Mouse (Mus musculus) activated CD4-positive, CD25-positive, alpha-beta regulatory T cell, adult 4 months (primary cell): ENCODE data around the gene Drosha. TPM values are rescaled to one million over a fixed set of nuclear protein-coding genes. Genes with fewer than 3 reads are reported as not detected.
A peak's percentile ranks its signal among the peaks of the same experiment; 100 is the strongest.
"Not testable (repeated sequence)": the region's sequence is repeated elsewhere in the genome, so short reads cannot be mapped to it uniquely, and the experiment has no call there.

Experiments used
- ATAC-seq: one replicate; pipeline ENCODE4 v1.8.0; 2017
- polyA plus RNA-seq, 2 experiments: library from polyadenylated mRNA; unstranded; fragments of 100-300 nt; shearing (Covaris generic); gene quantifications; one replicate each; pipeline ENCODE4 v1.2.1; 2017

Drosha gene
- polyA plus RNA-seq: 10 to 100 TPM; 12.0 to 15.7 TPM

GRCm38 (mm10) chr15:12824197-12824952 is at the start of gene Drosha, which contains the start of gene 6030458C11Rik:
TSS of gene Drosha (plus strand) at chr15:12824815.
TSS of gene 6030458C11Rik (minus strand) at chr15:12824649.
- peak; percentile 99 for ATAC-seq

GRCm38 (mm10) chr15:12781296-12781695 is 43.3 kb upstream of the Drosha start:
- no peak for ATAC-seq

DNA sequence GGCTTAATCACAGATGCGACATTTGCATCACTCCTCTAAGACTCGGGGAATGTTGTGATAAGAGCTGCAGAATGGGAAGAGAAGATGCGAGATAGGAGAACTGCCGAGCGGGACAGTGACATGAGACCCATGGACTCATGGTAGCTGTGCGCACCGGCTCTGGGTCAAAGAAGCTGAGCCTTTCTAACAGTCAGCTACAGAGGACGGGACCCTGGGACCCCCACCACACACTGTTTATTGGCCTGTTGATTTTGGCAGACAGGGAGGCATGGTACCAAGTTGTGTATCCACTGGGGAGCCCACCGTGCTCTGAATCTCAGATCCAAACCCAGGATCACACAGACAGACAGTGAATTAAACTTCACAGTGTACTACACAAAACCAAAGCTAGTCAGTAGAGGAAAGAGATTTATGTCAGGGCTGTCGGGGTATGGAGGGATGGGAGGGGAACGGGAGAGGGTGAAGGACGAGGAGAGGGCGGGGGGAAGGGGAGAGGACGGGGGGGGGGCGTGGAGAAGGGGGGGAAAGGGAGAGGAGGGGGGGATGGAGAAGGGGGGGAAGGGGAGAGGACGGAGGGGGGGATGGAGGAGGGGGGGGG is 42.8 kb upstream of the Drosha start:
- ATAC-seq: no peak

GRCm38 (mm10) chr15:12788536-12788935 is 36.1 kb upstream of the Drosha start:
- no peak for ATAC-seq

GRCm38 (mm10) chr15:12789406-12789867 is 35.2 kb upstream of the Drosha start:
- no peak for ATAC-seq

DNA sequence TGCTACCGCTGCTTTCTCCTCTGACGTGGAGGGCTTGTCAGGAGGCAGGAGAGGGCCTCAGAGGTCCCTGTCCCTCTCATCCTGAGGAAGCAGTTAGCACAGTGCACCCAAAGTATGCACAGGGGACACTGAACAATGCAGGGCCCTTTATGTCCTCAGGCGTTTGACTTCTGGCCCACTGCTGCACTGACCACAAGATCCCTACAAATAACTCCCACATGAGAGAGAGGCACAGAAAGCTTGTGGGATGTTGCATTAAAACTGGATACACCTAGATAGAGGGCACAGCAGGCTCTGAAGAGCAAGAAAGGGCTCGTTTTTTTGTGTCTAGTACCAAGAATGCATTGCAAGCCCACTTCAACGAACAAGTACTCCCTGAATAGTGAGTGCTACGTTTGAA is 30.3 kb upstream of the Drosha start:
- ATAC-seq: no peak

DNA sequence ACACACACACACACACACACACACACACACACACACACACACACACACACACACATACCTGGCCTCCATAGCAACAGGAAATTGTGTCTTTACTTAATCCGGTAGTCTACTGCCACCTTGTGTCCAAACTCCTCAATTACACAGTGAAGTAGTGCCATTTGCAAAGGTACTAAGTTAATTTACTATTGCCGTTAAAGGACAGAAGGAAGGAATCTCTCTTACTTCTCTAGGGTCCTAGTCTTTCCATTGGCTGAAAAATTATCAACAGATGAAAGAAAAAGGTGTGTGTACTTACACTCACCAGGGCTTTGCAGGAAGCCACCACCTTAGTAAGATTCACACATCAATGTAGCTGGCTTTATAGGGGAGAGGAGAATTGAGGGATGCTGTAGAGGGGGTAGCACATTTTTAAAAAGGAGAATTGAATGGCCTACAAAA is 29.1 kb upstream of the Drosha start:
- ATAC-seq: peak; percentile 84

DNA sequence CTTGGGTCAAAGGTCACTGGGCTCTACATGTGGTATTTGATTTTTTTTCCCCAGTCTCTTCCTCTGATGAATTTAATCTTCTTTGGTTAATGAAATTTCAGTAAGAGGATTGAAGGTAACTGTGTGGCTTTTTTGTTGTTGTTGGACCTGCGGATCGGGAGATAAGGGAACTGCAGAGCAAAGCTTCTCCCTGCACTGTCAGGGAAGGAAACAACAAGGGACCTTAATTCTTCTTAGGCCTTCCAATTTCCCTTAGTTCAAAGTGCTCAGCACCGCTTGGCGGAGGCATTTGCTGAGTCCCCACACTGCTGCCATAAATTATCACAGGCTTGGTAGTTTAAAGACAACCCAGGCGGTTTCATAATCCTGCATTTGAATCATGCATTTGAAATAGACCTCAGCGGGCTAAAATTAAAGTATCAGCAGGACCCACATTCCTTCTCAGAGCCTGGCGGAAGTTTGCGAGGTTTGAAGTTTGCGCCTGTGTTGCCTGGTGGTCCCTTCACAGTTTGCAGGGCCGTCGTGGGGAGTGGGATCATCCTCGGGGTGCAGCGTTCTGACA is 28.6 kb upstream of the Drosha start:
- ATAC-seq: no peak

- ATAC-seq: no peak
Measured at GRCm38 (mm10) chr15:12798043-12798442, 26.6 kb upstream of the Drosha start.

DNA sequence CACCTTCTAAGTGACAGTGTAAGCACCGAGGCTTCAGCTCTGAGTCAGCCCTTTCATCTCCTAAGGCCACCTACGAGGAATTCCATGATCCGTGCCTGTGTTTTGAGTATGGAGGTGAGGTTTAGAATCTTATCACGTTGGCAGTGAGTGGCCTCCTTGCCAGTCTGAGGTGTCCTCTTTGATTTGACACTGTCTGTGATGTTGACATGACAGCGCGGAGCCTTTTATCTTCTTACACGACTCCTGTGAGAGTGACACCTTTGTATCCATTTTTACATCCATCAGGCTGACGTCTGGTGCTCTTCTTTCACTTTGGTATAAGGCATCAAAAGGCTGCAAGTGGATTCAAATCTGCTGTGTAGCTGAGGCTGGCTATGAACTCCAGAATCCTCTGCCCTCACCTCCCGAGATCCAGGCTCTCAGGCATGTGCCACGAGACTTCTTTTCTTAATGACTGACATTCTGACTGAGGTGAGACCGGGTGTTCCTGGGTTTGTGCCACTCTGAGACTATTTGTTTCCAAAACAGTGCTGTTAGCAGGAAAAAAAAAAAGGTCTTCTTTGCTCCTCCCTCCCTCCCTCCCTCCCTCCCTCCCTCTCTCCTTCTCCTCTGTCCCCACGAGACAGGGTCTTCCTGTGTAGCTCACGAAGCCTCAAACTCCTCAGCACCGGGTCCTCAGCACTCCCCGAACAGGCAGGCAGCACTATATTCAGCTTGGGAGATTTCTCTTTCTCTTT is 24.0 kb upstream of the Drosha start:
- peak; percentile 73 for ATAC-seq

DNA sequence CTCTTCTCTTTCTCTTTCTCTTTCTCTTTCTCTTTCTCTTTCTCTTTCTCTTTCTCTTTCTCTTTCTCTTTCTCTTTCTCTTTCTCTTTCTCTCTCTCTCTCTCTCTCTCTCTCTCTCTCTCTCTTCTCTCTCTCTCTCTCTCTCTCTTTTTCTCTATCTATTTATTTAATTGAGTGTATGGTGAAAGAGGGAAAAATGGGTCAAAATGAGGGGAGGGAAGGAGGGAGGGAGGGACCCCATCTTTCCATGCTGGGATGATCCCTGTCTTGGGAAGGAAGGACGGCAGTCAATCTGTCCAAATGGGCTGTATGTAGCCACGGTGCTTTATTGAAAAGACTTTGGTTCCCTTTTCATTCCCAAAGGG is 23.5 kb upstream of the Drosha start:
- ATAC-seq: not testable (repeated sequence)

GRCm38 (mm10) chr15:12805071-12805470 is 19.5 kb upstream of the Drosha start:
- ATAC-seq: no peak

DNA sequence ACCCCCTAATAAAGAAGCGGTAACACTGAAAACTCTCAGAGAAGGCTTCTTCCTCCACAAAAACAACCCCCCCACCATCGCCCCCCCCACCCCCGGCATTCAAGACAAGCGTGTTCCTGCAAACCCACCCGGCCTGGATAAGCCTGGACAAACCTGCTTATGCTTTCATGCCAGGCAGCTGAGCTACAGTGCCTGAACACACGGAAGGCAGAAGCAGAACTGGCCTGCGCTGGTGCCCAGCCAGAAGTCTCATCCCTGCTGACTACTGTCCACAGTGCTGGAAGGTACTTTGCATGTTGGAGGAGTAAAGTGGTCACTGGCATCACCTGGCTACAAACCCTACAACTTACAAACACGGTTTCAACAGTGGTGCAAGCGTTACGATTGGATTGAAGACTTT is 17.5 kb upstream of the Drosha start:
- no peak for ATAC-seq

GRCm38 (mm10) chr15:12809305-12809704 is 15.3 kb upstream of the Drosha start:
- no peak for ATAC-seq

DNA sequence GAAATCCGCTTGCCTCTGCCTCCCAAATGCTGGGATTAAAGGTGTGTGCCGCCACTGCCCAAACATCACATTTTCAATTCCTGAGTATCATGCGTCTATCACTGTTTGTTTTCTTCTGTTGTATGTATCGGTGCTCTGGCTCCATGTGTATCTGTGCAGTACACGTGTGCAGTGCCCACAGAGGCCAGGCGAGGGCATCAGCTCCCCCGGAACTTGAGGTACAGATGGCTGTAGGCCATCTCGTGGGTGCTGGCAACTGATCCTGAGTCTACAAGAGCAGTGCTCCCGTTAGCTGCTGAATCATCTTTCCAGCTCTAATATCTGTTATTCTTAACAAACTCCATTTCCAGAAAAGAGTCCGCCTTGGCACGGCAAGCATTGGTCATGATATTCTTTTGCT is 12.0 kb upstream of the Drosha start:
- ATAC-seq: no peak

DNA sequence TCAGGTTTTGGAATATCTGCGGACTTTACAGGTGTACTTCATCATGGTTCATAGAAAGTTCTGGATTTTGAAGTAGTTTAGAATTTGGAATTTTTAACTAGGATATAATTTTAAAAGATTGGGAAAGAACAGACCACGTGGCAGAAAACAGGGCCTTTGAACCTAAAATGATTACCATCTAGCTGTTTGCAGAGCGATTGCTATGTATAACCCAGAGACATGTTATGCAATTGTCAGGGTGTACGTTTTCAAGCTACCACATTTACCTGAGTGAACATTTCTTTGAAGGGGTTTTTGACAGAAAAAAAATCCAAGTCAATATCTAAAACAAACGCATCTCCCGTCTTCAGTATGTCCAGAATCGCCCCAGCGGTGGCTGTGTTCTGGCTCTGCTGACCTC is 7.0 kb upstream of the Drosha start:
- ATAC-seq: no peak

- no peak for ATAC-seq
Measured at GRCm38 (mm10) chr15:12822416-12823395, 1.9 kb upstream of the Drosha start.

- ATAC-seq: no peak
Measured at GRCm38 (mm10) chr15:12823455-12824119, 1.0 kb upstream of the Drosha start.

DNA sequence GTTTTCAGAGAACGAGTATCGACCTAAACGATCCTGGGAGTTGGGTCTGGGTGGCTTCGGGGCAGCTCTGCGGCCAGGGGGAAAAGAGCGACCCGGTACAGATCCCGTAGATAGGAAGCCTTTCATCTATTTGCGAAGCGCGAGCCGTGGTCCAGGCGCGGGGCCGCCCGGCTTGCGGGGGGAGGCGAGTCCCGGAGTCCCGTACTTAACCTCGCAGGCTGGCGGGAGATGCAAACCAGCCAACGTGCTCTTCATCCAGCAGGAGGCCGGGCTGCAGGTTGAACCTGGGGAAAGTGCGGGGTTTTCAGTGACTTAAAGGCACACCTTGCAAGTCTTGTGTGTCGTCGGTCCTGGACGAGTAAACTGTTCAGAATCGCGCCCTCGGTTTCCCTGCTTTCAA is 350 bp downstream of the Drosha start:
- ATAC-seq: peak; percentile 35

GRCm38 (mm10) chr15:12825408-12825807 is 793 bp downstream of the Drosha start:
- ATAC-seq: no peak

GRCm38 (mm10) chr15:12829878-12830277 is 5.3 kb downstream of the Drosha start:
- no peak for ATAC-seq
